ENCODE assay signal across 8 mouse cellular contexts in genomic region chrX:166167307-166167706, GRCm38 (mm10). TPM values are rescaled to one million over a fixed set of nuclear protein-coding genes. Genes with fewer than 3 reads are reported as not detected.
DNase-seq lines count a peak whose midpoint lies in the region; ATAC-seq and TF ChIP-seq lines count a peak whose summit lies in the region.

No protein-coding gene starts in this region.

- TF ChIP-seq POLR2A in limb, embryonic 14.5 days (IDR thresholded peaks at IDR 0.05; ENCODE audit: borderline replicate concordance, extremely low read depth, insufficient read depth, insufficient read length) = no peak

- no peak for ATAC-seq in midbrain, embryonic 14.5 days (ENCODE audit: low FRiP score, low TSS enrichment)
- ATAC-seq in midbrain, embryonic 15.5 days (replicated peaks) = no peak
- no peak for ATAC-seq in limb, embryonic 14.5 days (ENCODE audit: low FRiP score, low read depth)

- DNase-seq in heart, adult 8-10 months (ENCODE audit: low spot score) = peak; percentile 24
- DNase-seq in heart, postnatal 25 days (ENCODE audit: low spot score) = no peak
- DNase-seq in midbrain, embryonic 14.5 days = peak; percentile 84
- DNase-seq in brain, adult 2 months (ENCODE audit: low read depth, low spot score) = peak; percentile 60
- DNase-seq in limb, embryonic 14.5 days (ENCODE audit: low spot score) = peak; percentile 67
- no peak for DNase-seq in urinary bladder, adult 18-20 months (ENCODE audit: low spot score in 2 of 2)
- no peak for DNase-seq in adrenal gland, postnatal 25 days

- H3K36me3 ChIP-seq in midbrain, embryonic 14.5 days (ENCODE audit: control insufficient read depth, insufficient read depth, low read length) = no peaks in the 10 kb centered on the region
- H3K36me3 ChIP-seq in midbrain, embryonic 15.5 days (replicated peaks) = no peaks in the 10 kb centered on the region
- H3K36me3 ChIP-seq in limb, embryonic 14.5 days (ENCODE audit: control insufficient read depth, insufficient read depth, low read length) = no peaks in the 10 kb centered on the region

- no peaks in the 10 kb centered on the region for H3K4me1 ChIP-seq in midbrain, embryonic 14.5 days (ENCODE audit: control insufficient read depth, insufficient read depth, low read length)
- H3K4me1 ChIP-seq in midbrain, embryonic 15.5 days = 0 out of 2 replicates have a peak, but pooled peaks cover 4% of the 10 kb centered on the region
- H3K4me1 ChIP-seq in limb, embryonic 14.5 days (ENCODE audit: control insufficient read depth, insufficient read depth, low read length) = no peaks in the 10 kb centered on the region

- no peak overlapping the region for H3K4me3 ChIP-seq in midbrain, embryonic 14.5 days (replicated peaks; ENCODE audit: low read depth, low read length)
- H3K4me3 ChIP-seq in midbrain, embryonic 15.5 days = no peak overlapping the region
- no peak overlapping the region for H3K4me3 ChIP-seq in limb, embryonic 14.5 days (replicated peaks; ENCODE audit: low read length)

- no peak overlapping the region for H3K4me2 ChIP-seq in midbrain, embryonic 14.5 days (ENCODE audit: low read length)
- H3K4me2 ChIP-seq in midbrain, embryonic 15.5 days = no peak overlapping the region
- no peak overlapping the region for H3K4me2 ChIP-seq in limb, embryonic 14.5 days (replicated peaks; ENCODE audit: low read depth, low read length, severe bottlenecking)

- H3K27me3 ChIP-seq in midbrain, embryonic 14.5 days (ENCODE audit: control insufficient read depth, insufficient read depth, low read length) = no peaks in the 10 kb centered on the region
- no peaks in the 10 kb centered on the region for H3K27me3 ChIP-seq in midbrain, embryonic 15.5 days (replicated peaks)
- no peaks in the 10 kb centered on the region for H3K27me3 ChIP-seq in limb, embryonic 14.5 days (ENCODE audit: control insufficient read depth, insufficient read depth, low read length)

- no peak overlapping the region for H3K9ac ChIP-seq in midbrain, embryonic 14.5 days (replicated peaks; ENCODE audit: low read length)
- no peak overlapping the region for H3K9ac ChIP-seq in midbrain, embryonic 15.5 days
- H3K9ac ChIP-seq in limb, embryonic 14.5 days (ENCODE audit: low read depth, low read length, severe bottlenecking) = no peak overlapping the region

- intact Hi-C loops in heart, postnatal 25 days (cut with DNase I) = loop anchor here (1.0 to 10.0 kb wide), 2 partner anchors 485 to 1067 kb away; no protein-coding TSS in a partner anchor

- H3K9me3 ChIP-seq in midbrain, embryonic 14.5 days (ENCODE audit: control insufficient read depth, low read length) = no peaks in the 10 kb centered on the region
- H3K9me3 ChIP-seq in midbrain, embryonic 15.5 days = no peaks in the 10 kb centered on the region
- no peaks in the 10 kb centered on the region for H3K9me3 ChIP-seq in limb, embryonic 14.5 days (ENCODE audit: control insufficient read depth, low read length)

- 9% methylated on average over 4 of the region's 4 CpGs for WGBS in midbrain, embryonic 14.5 days
- 11% methylated on average over 4 of the region's 4 CpGs for WGBS in midbrain, embryonic 15.5 days
- 9% methylated on average over 4 of the region's 4 CpGs for WGBS in limb, embryonic 14.5 days

- H3K27ac ChIP-seq in midbrain, embryonic 14.5 days (replicated peaks; ENCODE audit: low read depth, low read length) = no peak overlapping the region
- no peak overlapping the region for H3K27ac ChIP-seq in midbrain, embryonic 15.5 days
- no peak overlapping the region for H3K27ac ChIP-seq in limb, embryonic 14.5 days (replicated peaks; ENCODE audit: low read depth, low read length)

RNA-seq across cellular contexts. Expression of gene Gemin8, which starts 2.9 kb away (rescaled TPM):
- total RNA-seq in heart, adult 8-10 months (2022) = 1 to 10 TPM; 2.0 to 3.1 (median 2.9) TPM
- total RNA-seq in heart, postnatal 25 days (2021) = 1 to 10 TPM; 2.4 to 2.9 TPM
- polyA plus RNA-seq in midbrain, embryonic 14.5 days (2014; fragmentation: Nextera tagmentation; extraction: Ambion mirVana) = 8.3 and 9.7 TPM in 2 replicates
- 7.4 and 8.4 TPM in 2 replicates for polyA plus RNA-seq in midbrain, embryonic 15.5 days (2015; fragmentation: Nextera tagmentation; extraction: Ambion mirVana)
- polyA plus RNA-seq in limb, embryonic 14.5 days (2012; rRNA removed) = 19.8 and 20.0 TPM in 2 replicates
- 12.8 and 14.5 TPM in 2 replicates for polyA plus RNA-seq in limb, embryonic 14.5 days (2014; fragmentation: Nextera tagmentation; extraction: Ambion mirVana)
- 10.9 and 11.2 TPM in 2 replicates for total RNA-seq in adrenal gland, postnatal 25 days (2021)

Comparison
In these comparisons a context has a peak if more than half of its experiments do, and no peak if none do; other contexts are left out.
1. DNase-seq: peak in heart, adult 8-10 months (single experiment), midbrain, embryonic 14.5 days (single experiment), brain, adult 2 months (single experiment) and limb, embryonic 14.5 days (single experiment); none in heart, postnatal 25 days (single experiment), urinary bladder, adult 18-20 months (0 of 2) and adrenal gland, postnatal 25 days (single experiment).